Mouse (Mus musculus): ENCODE data around the gene Camkk2. TPM values are rescaled to one million over a fixed set of nuclear protein-coding genes. Genes with fewer than 3 reads are reported as not detected.

Camkk2 gene
- polyA plus RNA-seq, 1 experiment from 2014 or later, result 38.9 TPM

- peaks cover 3% of the 10 kb centered on the region; the same call in 1 of the 2 replicates for H3K36me3 ChIP-seq
- WGBS, result 85% methylated on average over 11 of the region's 11 CpGs
- no peak overlapping the region for H3K4me2 ChIP-seq (replicated peaks)
- peaks cover 22% of the 10 kb centered on the region for H3K4me1 ChIP-seq
- H3K9ac ChIP-seq, result no peak overlapping the region
- H3K4me3 ChIP-seq (replicated peaks), result no peak overlapping the region
- ATAC-seq (ENCODE audit: insufficient number of reproducible peaks, low FRiP score, low TSS enrichment, low read depth), result no peak
- H3K9me3 ChIP-seq (replicated peaks), result no peaks in the 10 kb centered on the region
- no peak overlapping the region for H3K27ac ChIP-seq (replicated peaks)
- H3K27me3 ChIP-seq, result no peaks in the 10 kb centered on the region
Observed at GRCm38 (mm10) chr5:122767283-122767682, 11.9 kb downstream of the Camkk2 start.

- Histone ChIP-seq H3K27me3 (no peaks in the 10 kb centered on the region), H3K27ac (replicated peaks) (no peak overlapping the region), H3K4me2 (replicated peaks) (no peak overlapping the region), H3K4me3 (replicated peaks) (no peak overlapping the region), H3K9me3 (replicated peaks) (no peaks in the 10 kb centered on the region), H3K4me1 (no peaks in the 10 kb centered on the region), H3K36me3 (peaks cover 17% of the 10 kb centered on the region), H3K9ac (no peak overlapping the region)
- 58% methylated on average over 10 of the region's 10 CpGs for WGBS
- no peak for ATAC-seq (ENCODE audit: insufficient number of reproducible peaks, low FRiP score, low TSS enrichment, low read depth)
Observed at GRCm38 (mm10) chr5:122764032-122764464, 15.2 kb downstream of the Camkk2 start.

- Histone ChIP-seq H3K4me3 (replicated peaks) (no peak overlapping the region), H3K4me1 (no peaks in the 10 kb centered on the region), H3K9ac (no peak overlapping the region), H3K9me3 (replicated peaks) (no peaks in the 10 kb centered on the region), H3K4me2 (replicated peaks) (no peak overlapping the region), H3K27ac (replicated peaks) (no peak overlapping the region), H3K36me3 (peaks cover 23% of the 10 kb centered on the region), H3K27me3 (no peaks in the 10 kb centered on the region)
- ATAC-seq (ENCODE audit: insufficient number of reproducible peaks, low FRiP score, low TSS enrichment, low read depth), result no peak
- WGBS, result 75% methylated on average over 29 of the region's 29 CpGs
Observed at GRCm38 (mm10) chr5:122763271-122764031, 15.8 kb downstream of the Camkk2 start.

GRCm38 (mm10) chr5:122756680-122757079 lies 22.5 kb downstream of the Camkk2 start:
- no peaks in the 10 kb centered on the region for H3K27me3 ChIP-seq
- H3K36me3 ChIP-seq, result peaks cover 45% of the 10 kb centered on the region
- H3K4me3 ChIP-seq (replicated peaks), result no peak overlapping the region
- no peak overlapping the region for H3K27ac ChIP-seq (replicated peaks)
- no peak overlapping the region for H3K4me2 ChIP-seq (replicated peaks)
- 85% methylated on average over 7 of the region's 7 CpGs for WGBS
- no peak overlapping the region for H3K9ac ChIP-seq
- ATAC-seq (ENCODE audit: insufficient number of reproducible peaks, low FRiP score, low TSS enrichment, low read depth), result no peak
- no peaks in the 10 kb centered on the region for H3K9me3 ChIP-seq (replicated peaks)
- H3K4me1 ChIP-seq, result no peaks in the 10 kb centered on the region

- Histone ChIP-seq H3K4me2 (replicated peaks) (no peak overlapping the region), H3K9ac (no peak overlapping the region), H3K4me3 (replicated peaks) (no peak overlapping the region), H3K4me1 (no peaks in the 10 kb centered on the region), H3K9me3 (replicated peaks) (no peaks in the 10 kb centered on the region), H3K27me3 (no peaks in the 10 kb centered on the region), H3K36me3 (peaks cover 45% of the 10 kb centered on the region), H3K27ac (replicated peaks) (no peak overlapping the region)
- 82% methylated on average over 6 of the region's 6 CpGs for WGBS
- no peak for ATAC-seq (ENCODE audit: insufficient number of reproducible peaks, low FRiP score, low TSS enrichment, low read depth)
Observed at GRCm38 (mm10) chr5:122756144-122756543, 23.1 kb downstream of the Camkk2 start.

GRCm38 (mm10) chr5:122755620-122756019 lies 23.6 kb downstream of the Camkk2 start:
- 96% methylated on average over 4 of the region's 4 CpGs for WGBS
- peaks cover 45% of the 10 kb centered on the region for H3K36me3 ChIP-seq
- H3K27ac ChIP-seq (replicated peaks), result no peak overlapping the region

GRCm38 (mm10) chr5:122754477-122754876 lies 24.7 kb downstream of the Camkk2 start:
- Histone ChIP-seq H3K27me3 (no peaks in the 10 kb centered on the region), H3K27ac (replicated peaks) (no peak overlapping the region), H3K4me2 (replicated peaks) (no peak overlapping the region), H3K9ac (no peak overlapping the region), H3K4me3 (replicated peaks) (no peak overlapping the region), H3K36me3 (peaks cover 38% of the 10 kb centered on the region), H3K9me3 (replicated peaks) (no peaks in the 10 kb centered on the region), H3K4me1 (no peaks in the 10 kb centered on the region)
- no peak for ATAC-seq (ENCODE audit: insufficient number of reproducible peaks, low FRiP score, low TSS enrichment, low read depth)
- 71% methylated on average over 16 of the region's 16 CpGs for WGBS

More at GRCm38 (mm10) chr5:122755620-122756019, 23.6 kb downstream of the Camkk2 start:
- H3K27me3 ChIP-seq, result no peaks in the 10 kb centered on the region
- H3K4me3 ChIP-seq (replicated peaks), result no peak overlapping the region
- no peak overlapping the region for H3K9ac ChIP-seq
- H3K4me2 ChIP-seq (replicated peaks), result no peak overlapping the region
- ATAC-seq (ENCODE audit: insufficient number of reproducible peaks, low FRiP score, low TSS enrichment, low read depth), result no peak
- H3K9me3 ChIP-seq (replicated peaks), result no peaks in the 10 kb centered on the region
- no peaks in the 10 kb centered on the region for H3K4me1 ChIP-seq

- H3K27me3 ChIP-seq, result no peaks in the 10 kb centered on the region
- no peak for ATAC-seq (ENCODE audit: insufficient number of reproducible peaks, low FRiP score, low TSS enrichment, low read depth)
- no peaks in the 10 kb centered on the region for H3K4me1 ChIP-seq
- no peak overlapping the region for H3K9ac ChIP-seq
- 75% methylated on average over 7 of the region's 7 CpGs for WGBS
- no peak overlapping the region for H3K27ac ChIP-seq (replicated peaks)
- H3K36me3 ChIP-seq, result peaks cover 40% of the 10 kb centered on the region
- H3K4me2 ChIP-seq (replicated peaks), result no peak overlapping the region
- no peak overlapping the region for H3K4me3 ChIP-seq (replicated peaks)
- H3K9me3 ChIP-seq (replicated peaks), result no peaks in the 10 kb centered on the region
Observed at GRCm38 (mm10) chr5:122747950-122748349, 31.3 kb downstream of the Camkk2 start.

GRCm38 (mm10) chr5:122743880-122744422 lies 35.3 kb downstream of the Camkk2 start:
- Histone ChIP-seq H3K4me3 (replicated peaks) (no peak overlapping the region), H3K4me1 (no peaks in the 10 kb centered on the region), H3K27me3 (no peaks in the 10 kb centered on the region), H3K4me2 (replicated peaks) (no peak overlapping the region), H3K36me3 (peaks cover 54% of the 10 kb centered on the region), H3K9ac (no peak overlapping the region), H3K9me3 (replicated peaks) (no peaks in the 10 kb centered on the region), H3K27ac (replicated peaks) (no peak overlapping the region)
- 84% methylated on average over 13 of the region's 13 CpGs for WGBS
- no peak for ATAC-seq (ENCODE audit: insufficient number of reproducible peaks, low FRiP score, low TSS enrichment, low read depth)

GRCm38 (mm10) chr5:122736761-122737160 lies 42.4 kb downstream of the Camkk2 start:
- Histone ChIP-seq H3K36me3 (peaks cover 11% of the 10 kb centered on the region; the same call in 1 of the 2 replicates), H3K4me3 (replicated peaks) (no peak overlapping the region), H3K9ac (no peak overlapping the region), H3K4me2 (replicated peaks) (no peak overlapping the region), H3K9me3 (replicated peaks) (no peaks in the 10 kb centered on the region), H3K27me3 (no peaks in the 10 kb centered on the region), H3K4me1 (peaks cover 19% of the 10 kb centered on the region), H3K27ac (replicated peaks) (no peak overlapping the region)
- ATAC-seq (ENCODE audit: insufficient number of reproducible peaks, low FRiP score, low TSS enrichment, low read depth), result no peak
- WGBS, result 88% methylated on average over 15 of the region's 15 CpGs

GRCm38 (mm10) chr5:122735853-122736252 lies 43.4 kb downstream of the Camkk2 start:
- H3K4me3 ChIP-seq (replicated peaks), result no peak overlapping the region
- ATAC-seq (ENCODE audit: insufficient number of reproducible peaks, low FRiP score, low TSS enrichment, low read depth), result no peak
- 78% methylated on average over 7 of the region's 7 CpGs for WGBS
- H3K36me3 ChIP-seq, result peaks cover 3% of the 10 kb centered on the region; the same call in 1 of the 2 replicates
- no peak overlapping the region for H3K4me2 ChIP-seq (replicated peaks)
- H3K4me1 ChIP-seq, result peaks cover 25% of the 10 kb centered on the region
- H3K9me3 ChIP-seq (replicated peaks), result no peaks in the 10 kb centered on the region
- H3K9ac ChIP-seq, result no peak overlapping the region
- H3K27ac ChIP-seq (replicated peaks), result no peak overlapping the region
- no peaks in the 10 kb centered on the region for H3K27me3 ChIP-seq

All from embryonic facial prominence, embryonic 15.5 days (tissue).